Mouse (Mus musculus) CD4-positive, CD25-positive, alpha-beta regulatory T cell, adult 9 weeks (primary cell): Measurements from ENCODE around the gene Scgb2a2. TPM values are rescaled to one million over a fixed set of nuclear protein-coding genes. Genes with fewer than 3 reads are reported as not detected.

Experiments
- polyA plus RNA-seq: library from polyadenylated mRNA; unstranded; fragments of 100-300 nt; shearing (Covaris generic); gene quantifications from one replicate; pipeline ENCODE4 v1.2.1, GENCODE M21; 2017

Gene Scgb2a2
- not detected for polyA plus RNA-seq

DNA sequence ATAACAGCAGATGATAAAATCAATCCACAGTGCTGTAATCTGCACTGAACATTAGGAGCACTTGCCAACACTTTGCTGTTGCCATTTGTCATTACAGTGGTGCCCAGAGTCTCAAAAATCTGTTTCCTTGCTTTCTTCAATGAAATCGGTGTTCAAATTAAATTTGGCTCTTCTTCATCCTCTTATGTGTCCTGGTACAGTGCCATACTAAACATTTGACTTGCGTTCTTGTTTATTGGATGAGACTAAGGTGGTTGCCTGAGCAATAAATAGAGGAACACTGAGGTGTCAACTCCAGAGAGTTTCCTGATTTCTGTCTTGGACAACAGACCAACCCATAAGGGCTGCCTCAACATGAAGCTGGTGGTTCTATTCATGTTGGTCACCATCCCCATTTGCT, at the start of gene Scgb2a2:
TSS of gene Scgb2a2 (plus strand) at position 301 of the 400 bp plus-strand sequence.

GRCm38 (mm10) chr19:9899072-9899779, 51.9 kb downstream of the Scgb2a2 start, which contains the start of gene Incenp:
TSS of gene Incenp (minus strand) at chr19:9899551.

Other genes starting within 250 kb of the Scgb2a2 start
- 50.6 TPM for gene Incenp, start 52.0 kb downstream of the Scgb2a2 start, polyA plus RNA-seq
- gene Fth1, start 133.0 kb downstream of the Scgb2a2 start, polyA plus RNA-seq: 1,523 TPM
- gene Best1, start 154.1 kb downstream of the Scgb2a2 start, polyA plus RNA-seq: 0.21 TPM
- 0.21 TPM for gene Rab3il1, start 154.1 kb downstream of the Scgb2a2 start, polyA plus RNA-seq
- gene Fads3, start 194.0 kb downstream of the Scgb2a2 start, polyA plus RNA-seq: not detected